Mouse (Mus musculus): ENCODE data around the gene 2310061I04Rik.

Gene 2310061I04Rik

DNA sequence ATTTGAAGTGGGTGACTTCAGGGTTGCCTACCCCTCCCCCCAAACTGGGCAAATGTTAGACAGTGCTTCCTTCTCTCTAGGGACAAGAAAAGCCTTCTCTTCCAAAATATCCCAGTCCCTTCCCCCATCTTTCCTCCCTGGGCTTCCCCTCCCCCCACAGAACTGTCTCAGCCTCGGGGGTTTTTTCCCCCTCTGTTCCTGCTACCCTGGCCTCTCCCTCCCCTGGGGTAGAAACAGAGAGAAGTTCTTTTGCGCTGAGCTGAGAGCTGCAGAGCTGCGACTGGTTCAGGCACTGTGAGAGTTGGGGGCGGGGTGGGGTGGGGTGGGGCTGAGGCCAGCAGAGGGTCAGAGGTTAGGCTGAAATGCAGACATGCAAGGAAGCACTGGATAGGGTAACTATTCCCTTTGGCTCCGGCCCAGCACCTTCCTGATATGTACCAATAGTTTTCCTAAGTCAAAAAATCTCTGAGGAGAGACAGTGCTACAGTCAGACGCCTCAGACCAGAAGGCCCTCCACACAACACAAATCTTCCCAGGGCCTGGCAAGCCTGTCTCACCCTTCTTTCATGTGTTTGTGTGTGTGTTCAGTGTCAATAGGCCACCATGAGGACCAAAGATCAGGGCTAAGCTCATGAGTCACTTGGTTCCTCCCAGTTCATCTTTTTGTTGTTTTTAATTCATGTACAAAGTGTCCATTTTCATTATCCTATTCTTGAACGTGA, 27.7 kb downstream of the 2310061I04Rik start:
- DNase-seq (ENCODE audit: low spot score) = no peak

DNA sequence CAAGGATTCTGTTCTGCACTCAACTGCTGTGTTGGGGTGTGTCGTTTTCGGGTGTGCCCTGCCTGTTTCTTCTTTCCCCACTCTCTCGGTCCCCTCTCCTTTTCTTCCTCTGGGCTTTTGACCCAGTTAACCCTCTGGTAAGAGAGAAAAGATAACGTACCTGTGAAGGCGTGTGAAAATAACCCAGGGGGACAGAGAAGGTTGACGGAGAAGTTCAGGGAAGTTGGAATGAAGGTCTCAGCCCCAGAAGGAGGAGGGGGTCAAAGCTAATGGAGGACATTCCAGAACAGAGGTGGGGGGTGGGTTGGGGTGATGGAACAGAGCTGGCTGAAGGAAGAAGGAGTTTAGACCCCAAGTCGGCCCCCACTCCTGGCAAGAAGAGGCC, 28.3 kb downstream of the 2310061I04Rik start:
- no peak for DNase-seq (ENCODE audit: low spot score)

DNA sequence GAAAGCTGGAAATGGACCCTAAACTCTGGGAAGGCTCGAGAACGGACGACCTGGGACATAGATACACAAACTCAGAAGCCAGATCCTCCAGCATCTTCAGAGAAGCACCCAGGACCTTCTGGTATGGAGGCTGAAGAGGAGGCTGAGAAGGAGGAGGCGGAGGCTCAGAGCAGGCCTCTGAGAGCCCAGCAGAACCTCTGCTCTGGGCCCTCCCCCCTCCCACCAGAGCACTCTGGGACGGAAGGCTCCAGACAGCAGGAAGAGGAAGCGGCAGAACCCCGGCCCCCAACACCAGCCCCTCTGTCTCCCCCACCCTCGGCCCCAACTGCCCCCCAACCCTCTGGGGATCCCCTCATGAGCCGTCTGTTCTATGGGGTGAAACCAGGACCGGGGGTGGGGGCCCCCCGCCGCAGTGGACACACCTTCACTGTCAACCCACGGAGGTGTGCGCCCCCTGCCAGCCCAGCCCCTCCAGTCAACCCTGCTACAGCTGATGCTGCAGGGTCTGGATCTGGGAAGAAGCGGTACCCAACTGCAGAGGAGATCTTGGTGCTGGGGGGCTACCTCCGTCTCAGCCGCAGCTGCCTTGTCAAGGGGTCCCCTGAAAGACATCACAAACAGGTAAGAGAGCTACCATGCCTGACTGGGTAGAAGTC, 28.9 kb downstream of the 2310061I04Rik start:
- peak; percentile 54 for DNase-seq (ENCODE audit: low spot score)

- peak; percentile 31 for DNase-seq (ENCODE audit: low spot score)
Observed at GRCm38 (mm10) chr17:35866911-35867890, 30.0 kb downstream of the 2310061I04Rik start.

GRCm38 (mm10) chr17:35866281-35866831, 30.9 kb downstream of the 2310061I04Rik start:
- no peak for DNase-seq (ENCODE audit: low spot score)

DNA sequence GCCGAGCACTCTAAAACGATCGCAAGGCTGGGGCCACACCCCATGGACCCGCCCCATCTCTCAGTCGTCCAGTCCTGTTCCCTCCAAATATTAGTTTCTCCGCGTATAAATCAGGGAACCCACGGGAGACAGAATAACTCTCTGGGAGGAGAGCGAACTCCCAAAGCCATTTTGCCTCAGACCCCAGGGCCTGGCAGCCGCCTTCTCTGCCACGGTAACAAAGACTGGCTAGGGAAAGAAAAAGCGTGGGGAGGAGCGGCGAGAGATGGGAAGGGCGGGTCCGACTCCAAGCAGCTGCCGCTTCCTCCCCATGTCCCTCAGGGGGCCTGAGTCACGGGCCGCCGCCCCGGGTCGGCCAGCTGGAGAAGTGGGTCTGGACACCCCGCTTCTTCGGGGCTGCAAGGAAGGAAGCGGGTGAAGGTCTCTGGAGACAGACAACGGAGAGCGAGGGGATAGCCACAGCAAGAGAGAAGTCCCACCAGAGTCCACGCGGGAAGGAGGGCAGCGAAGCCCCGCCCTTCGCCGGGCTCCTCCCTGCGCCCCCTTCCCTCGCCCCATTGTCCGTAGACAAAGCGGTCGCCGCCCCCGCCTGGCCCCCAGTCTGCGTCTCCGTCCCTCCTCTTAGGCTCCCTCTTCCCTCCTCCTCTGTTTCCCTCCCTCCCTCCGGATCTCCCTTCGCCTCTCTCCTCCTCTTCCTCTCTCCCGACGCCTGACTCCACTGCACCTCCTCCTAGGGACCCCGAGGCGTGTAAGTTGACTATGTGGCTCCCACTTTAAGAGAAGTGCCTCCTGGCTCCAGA, 31.6 kb downstream of the 2310061I04Rik start, which contains the start of gene Ppp1r18:
Ppp1r18 (plus strand) TSS at position 113 of the 800 bp plus-strand sequence.
- no peak for DNase-seq (ENCODE audit: low spot score)

GRCm38 (mm10) chr17:35864832-35865353, 32.3 kb downstream of the 2310061I04Rik start:
- DNase-seq (ENCODE audit: low spot score) = no peak

GRCm38 (mm10) chr17:35861198-35861857, 35.9 kb downstream of the 2310061I04Rik start, which contains the start of gene Nrm:
Nrm (plus strand) TSS chr17:35861318.
- DNase-seq (ENCODE audit: low spot score) = peak; percentile 88

DNA sequence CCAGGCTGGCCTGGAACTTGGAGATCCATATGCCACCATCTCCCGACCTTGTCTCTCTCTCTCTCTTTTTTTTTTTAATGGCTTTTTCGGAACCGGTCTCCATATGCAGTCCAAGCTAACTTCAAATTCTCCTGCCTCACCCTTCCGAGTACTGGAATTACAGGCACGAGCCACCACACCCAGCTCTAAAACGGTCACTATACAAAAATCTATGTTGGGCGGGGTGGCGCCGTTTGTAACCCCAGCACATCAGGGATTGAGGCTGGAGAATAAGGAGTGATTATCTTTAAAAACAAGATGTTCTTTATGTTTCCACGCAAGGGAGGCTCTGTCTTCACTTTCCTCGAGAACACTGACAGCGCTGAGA, 36.4 kb downstream of the 2310061I04Rik start:
- DNase-seq (ENCODE audit: low spot score) = no peak

GRCm38 (mm10) chr17:35859835-35860234, 37.4 kb downstream of the 2310061I04Rik start:
- no peak for DNase-seq (ENCODE audit: low spot score)

- no peak for DNase-seq (ENCODE audit: low spot score)
Observed at GRCm38 (mm10) chr17:35859371-35859770, 37.9 kb downstream of the 2310061I04Rik start.

DNA sequence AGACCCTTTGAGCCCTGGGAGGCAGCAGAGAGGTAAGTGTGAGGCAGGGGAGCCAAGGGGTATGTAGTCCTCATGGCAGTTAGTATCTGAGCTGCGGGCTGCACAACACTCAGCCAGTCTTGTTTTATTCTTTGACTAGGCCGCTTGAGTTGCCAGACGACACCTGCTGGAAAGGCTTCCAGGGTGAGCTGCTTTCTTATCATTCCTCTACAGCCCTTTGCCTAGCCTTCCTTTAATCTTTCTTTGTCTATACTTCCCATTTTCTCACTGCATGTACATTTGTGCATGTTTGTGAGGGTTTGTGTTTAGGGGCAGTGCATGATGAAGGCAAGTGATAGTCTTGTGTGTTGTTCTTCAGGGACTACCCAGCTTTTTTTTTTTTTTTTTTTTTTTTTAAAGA, 46.3 kb downstream of the 2310061I04Rik start:
- no peak for DNase-seq (ENCODE audit: low spot score)

DNA sequence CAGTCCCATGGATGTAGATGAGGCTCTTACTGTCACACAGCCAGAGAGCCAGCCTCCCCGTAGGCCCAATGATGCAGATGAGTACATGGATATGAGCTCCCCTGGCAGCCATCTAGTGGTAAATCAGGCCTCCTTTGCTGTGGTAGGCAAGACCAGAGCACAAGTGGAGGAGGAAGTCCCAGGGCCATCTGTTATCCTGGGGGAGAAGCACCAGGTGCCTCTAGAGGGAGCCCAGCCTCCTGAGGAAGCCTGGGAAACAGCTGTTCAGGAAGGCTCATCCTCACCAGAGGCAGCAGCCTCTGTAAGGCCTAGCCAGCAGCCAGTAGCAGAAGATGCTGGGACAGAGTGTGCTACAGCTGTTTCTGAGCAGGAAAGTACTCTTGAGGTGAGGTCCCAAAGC, 49.1 kb downstream of the 2310061I04Rik start:
- no peak for DNase-seq (ENCODE audit: low spot score)

GRCm38 (mm10) chr17:35843514-35843913, 53.7 kb downstream of the 2310061I04Rik start:
- DNase-seq (ENCODE audit: low spot score) = no peak

Measured in T-cell, adult 2 months (primary cell).